Mouse (Mus musculus) heart, embryonic 10.5 days (tissue): ENCODE results near the gene Copb2. TPM values are rescaled to one million over a fixed set of nuclear protein-coding genes. Genes with fewer than 3 reads are reported as not detected.

Source experiments
- DNase-seq: peaks from one replicate; pipeline ENCODE4 v3.0.0-alpha.2; 2017; ENCODE audit warnings: low spot score
- H3K27ac ChIP-seq: fragments of 300-500 bp; sonication (generic); 2 replicates; pipeline ENCODE4 v1.5.1; 2016; ENCODE audit warnings: mild to moderate bottlenecking
- H3K27me3 ChIP-seq: fragments of 300-500 bp; sonication (generic); 2 replicates; pipeline ENCODE4 v1.6.1; 2016; ENCODE audit warnings: mild to moderate bottlenecking; ENCODE audit not compliant: poor library complexity, insufficient read depth, severe bottlenecking
- H3K36me3 ChIP-seq: fragments of 300-500 bp; sonication (generic); 2 replicates; pipeline ENCODE4 v1.6.1; 2016; ENCODE audit warnings: mild to moderate bottlenecking, moderate library complexity
- H3K4me1 ChIP-seq: fragments of 300-500 bp; sonication (generic); 2 replicates; pipeline ENCODE4 v1.6.1; 2016; ENCODE audit warnings: mild to moderate bottlenecking
- H3K4me3 ChIP-seq: fragments of 300-500 bp; sonication (generic); 2 replicates; pipeline ENCODE4 v1.5.1; 2016; ENCODE audit warnings: mild to moderate bottlenecking, moderate library complexity
- H3K9me3 ChIP-seq: fragments of 300-500 bp; sonication (generic); 2 replicates; pipeline ENCODE4 v1.6.1; 2016; ENCODE audit warnings: mild to moderate bottlenecking, moderate library complexity
- WGBS: fragments of 180-500 bp; shearing (Covaris S2); methylation state at CpG from one replicate; pipeline ENCODE4 v1.1.7; 2016; 5-methylcytosine and 5-hydroxymethylcytosine counted together
- polyA plus RNA-seq: library from polyadenylated mRNA; unstranded; fragments of >200 nt; fragmentation: Nextera tagmentation; extraction: Ambion mirVana; gene quantifications from 2 replicates; pipeline ENCODE4 v1.2.1, GENCODE M21; 2016

Gene Copb2
- polyA plus RNA-seq, 1 experiment from 2014 or later, result 167 TPM

DNA sequence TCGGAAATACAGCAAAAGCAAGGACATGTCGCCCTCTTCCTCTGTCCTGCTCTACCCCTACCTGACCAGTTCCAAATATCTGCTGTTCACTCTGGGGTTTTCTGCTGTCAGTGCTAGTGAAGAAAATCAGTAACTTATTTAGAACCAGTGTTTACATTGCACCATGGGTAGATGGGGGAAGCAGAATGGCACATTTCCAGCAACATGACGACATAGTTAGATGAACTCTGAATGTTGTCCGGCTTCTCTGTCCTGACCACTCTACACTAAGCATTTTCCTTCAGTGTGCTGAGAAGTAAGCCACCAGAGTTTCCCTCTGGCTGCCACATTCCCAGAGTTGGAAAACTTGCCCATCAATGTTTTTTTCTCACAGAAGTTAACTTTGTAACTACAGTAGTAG, 20.3 kb downstream of the Copb2 start:
- Histone ChIP-seq H3K27me3 (no peaks in the 10 kb centered on the region), H3K27ac (no peak overlapping the region), H3K4me1 (no peaks in the 10 kb centered on the region), H3K9me3 (no peaks in the 10 kb centered on the region), H3K36me3 (peaks cover 95% of the 10 kb centered on the region), H3K4me3 (no peak overlapping the region)
- DNase-seq, result no peak
- 93% methylated on average over 4 of the region's 4 CpGs for WGBS

DNA sequence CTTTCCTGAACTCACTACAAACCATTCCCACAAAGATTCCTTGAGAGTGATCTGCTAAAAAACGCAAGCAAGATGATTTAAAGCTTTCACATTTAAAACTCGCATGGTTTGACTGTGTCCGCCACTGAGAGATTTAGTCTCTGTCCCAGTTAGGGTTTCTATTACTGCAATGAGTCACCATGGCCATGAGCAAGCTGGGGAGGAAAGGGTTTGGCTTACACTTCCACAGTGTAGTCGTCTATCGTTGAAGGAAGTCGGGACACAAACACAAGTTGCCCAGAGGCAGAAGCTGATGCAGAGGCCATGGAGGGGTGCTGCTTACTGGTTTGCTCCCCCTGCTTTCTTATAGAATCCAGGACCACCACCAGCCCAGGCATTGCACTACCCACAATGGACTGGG, 36.6 kb downstream of the Copb2 start:
- Histone ChIP-seq H3K27me3 (no peaks in the 10 kb centered on the region), H3K4me1 (peaks cover 12% of the 10 kb centered on the region), H3K36me3 (peaks cover 36% of the 10 kb centered on the region), H3K4me3 (peak overlapping the region; percentile 84), H3K9me3 (no peaks in the 10 kb centered on the region), H3K27ac (no peak overlapping the region)
- 78% methylated on average over 6 of the region's 6 CpGs for WGBS
- DNase-seq, result no peak

DNA sequence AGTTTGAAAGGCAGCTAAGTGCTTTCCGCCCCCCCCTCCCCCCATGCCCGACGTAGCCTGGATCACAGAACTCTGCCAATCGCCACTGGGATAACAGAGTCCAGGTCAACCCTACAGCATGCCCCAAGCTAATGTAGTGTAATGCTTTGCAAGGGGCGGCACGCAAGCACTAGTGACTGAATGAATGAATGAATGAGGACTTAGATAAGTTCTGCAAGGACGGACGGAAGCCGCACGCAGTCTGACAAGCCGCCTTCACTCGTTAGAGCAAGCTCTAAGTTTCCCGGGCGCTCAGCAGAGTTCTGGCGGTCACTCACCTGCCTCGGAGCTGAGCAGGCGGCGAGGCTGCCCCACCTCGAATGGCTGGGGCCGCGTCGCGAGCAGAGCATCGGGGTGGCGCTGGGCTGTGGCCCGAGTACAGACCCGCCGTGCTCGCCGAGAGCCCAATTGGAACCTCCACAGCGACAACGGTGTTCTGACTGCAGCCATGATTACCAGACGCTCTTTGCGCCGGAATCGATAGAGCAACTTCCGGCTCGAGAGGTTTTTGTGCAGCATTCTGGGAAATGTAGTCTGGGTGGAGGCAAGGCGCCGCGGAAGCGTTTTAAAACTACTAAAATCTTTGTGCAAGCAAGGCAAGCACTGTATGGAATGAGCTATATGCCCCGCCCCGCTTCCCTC, 37.8 kb downstream of the Copb2 start, which contains the start of gene Mrps22:
TSS of gene Mrps22 (minus strand) at position 505 of the 681 bp plus-strand sequence.
- Histone ChIP-seq H3K4me1 (peaks cover 12% of the 10 kb centered on the region), H3K36me3 (peaks cover 25% of the 10 kb centered on the region), H3K27me3 (no peaks in the 10 kb centered on the region), H3K27ac (peak within 1 kb of the TSS; percentile 84), H3K4me3 (peak within 1 kb of the TSS; percentile 84), H3K9me3 (no peaks in the 10 kb centered on the region)
- peak; percentile 95 for DNase-seq
- WGBS, result under 1% methylated on average over 44 of the region's 44 CpGs

DNA sequence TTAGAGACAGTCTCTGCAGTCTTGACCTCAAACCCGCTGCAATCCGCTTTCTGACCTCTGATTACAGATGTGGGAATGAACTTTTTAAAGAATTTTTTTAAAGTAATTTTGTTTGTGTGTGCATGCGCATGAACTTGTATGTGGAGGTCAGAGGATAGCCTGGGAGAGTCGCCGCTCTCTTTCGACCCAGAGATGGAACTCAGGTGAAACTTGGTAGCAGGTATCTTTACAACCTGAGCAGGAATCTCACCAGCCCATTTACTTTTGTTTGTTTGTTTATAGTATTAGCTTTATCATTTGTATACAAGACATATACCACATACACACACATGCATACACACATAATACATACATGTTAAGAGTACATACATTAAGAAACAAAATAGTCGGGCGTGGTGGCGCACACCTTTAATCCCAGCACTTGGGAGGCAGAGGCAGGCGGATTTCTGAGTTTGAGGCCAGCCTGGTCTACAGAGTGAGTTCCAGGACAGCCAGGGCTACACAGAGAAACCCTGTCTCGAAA, 38.4 kb downstream of the Copb2 start:
- H3K36me3 ChIP-seq, result peaks cover 19% of the 10 kb centered on the region
- H3K4me3 ChIP-seq, result peak overlapping the region; percentile 84
- H3K4me1 ChIP-seq, result peaks cover 12% of the 10 kb centered on the region
- H3K27ac ChIP-seq, result peak overlapping the region; percentile 84
- 50% methylated on average over 11 of the region's 11 CpGs for WGBS
- H3K9me3 ChIP-seq, result no peaks in the 10 kb centered on the region
- no peak for DNase-seq
- H3K27me3 ChIP-seq, result no peaks in the 10 kb centered on the region

DNA sequence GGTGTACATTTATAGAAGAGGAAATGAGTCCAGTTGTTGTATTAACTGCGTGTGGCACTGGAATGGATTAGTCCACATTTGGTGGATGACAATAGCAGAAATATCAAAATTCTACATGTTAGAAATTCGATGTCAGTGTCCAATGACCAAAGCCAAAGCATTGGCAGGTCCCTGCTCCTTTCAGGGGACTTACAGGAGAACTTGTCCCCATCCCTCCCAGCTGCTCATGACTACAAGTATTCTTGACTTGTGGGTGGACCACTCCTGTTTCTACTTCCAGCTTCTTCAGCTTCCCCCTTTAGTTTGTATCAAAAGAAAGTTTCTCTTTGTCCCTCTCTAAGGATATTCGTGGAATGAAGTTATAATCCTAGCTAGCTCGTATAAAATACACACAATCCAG, 41.4 kb downstream of the Copb2 start:
- 62% methylated on average over 4 of the region's 4 CpGs for WGBS
- H3K27ac ChIP-seq, result no peak overlapping the region
- peaks cover 12% of the 10 kb centered on the region for H3K4me1 ChIP-seq
- no peaks in the 10 kb centered on the region for H3K9me3 ChIP-seq
- no peaks in the 10 kb centered on the region for H3K36me3 ChIP-seq
- H3K27me3 ChIP-seq, result no peaks in the 10 kb centered on the region; the same call in 1 of the 2 replicates
- DNase-seq, result peak; percentile 57
- H3K4me3 ChIP-seq, result no peak overlapping the region

DNA sequence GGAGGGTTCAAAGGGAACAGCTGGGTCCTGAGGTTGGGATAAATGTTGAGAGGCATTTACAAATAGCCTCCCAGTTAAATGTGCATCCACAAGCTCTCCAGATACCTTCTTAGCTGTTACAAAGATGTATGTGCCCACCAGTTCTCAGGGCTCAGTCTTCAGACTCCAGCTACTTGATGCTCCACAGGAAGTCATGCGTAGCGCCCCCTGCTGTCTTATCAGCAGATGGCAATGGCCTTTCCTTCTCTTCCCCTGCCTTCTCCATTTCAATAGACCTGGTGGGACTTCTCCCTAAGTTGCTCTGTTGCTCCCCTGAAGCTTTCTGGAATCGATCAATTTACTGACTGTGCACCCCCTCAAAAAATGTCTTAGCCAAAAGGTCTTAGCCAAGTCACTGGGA, 65.0 kb downstream of the Copb2 start:
- DNase-seq, result no peak
- peaks cover 29% of the 10 kb centered on the region for H3K27me3 ChIP-seq
- no peak overlapping the region for H3K27ac ChIP-seq
- no peak overlapping the region for H3K4me3 ChIP-seq
- WGBS, result 37% methylated on average over 3 of the region's 3 CpGs
- no peaks in the 10 kb centered on the region for H3K36me3 ChIP-seq
- H3K4me1 ChIP-seq, result no peaks in the 10 kb centered on the region
- no peaks in the 10 kb centered on the region for H3K9me3 ChIP-seq

DNA sequence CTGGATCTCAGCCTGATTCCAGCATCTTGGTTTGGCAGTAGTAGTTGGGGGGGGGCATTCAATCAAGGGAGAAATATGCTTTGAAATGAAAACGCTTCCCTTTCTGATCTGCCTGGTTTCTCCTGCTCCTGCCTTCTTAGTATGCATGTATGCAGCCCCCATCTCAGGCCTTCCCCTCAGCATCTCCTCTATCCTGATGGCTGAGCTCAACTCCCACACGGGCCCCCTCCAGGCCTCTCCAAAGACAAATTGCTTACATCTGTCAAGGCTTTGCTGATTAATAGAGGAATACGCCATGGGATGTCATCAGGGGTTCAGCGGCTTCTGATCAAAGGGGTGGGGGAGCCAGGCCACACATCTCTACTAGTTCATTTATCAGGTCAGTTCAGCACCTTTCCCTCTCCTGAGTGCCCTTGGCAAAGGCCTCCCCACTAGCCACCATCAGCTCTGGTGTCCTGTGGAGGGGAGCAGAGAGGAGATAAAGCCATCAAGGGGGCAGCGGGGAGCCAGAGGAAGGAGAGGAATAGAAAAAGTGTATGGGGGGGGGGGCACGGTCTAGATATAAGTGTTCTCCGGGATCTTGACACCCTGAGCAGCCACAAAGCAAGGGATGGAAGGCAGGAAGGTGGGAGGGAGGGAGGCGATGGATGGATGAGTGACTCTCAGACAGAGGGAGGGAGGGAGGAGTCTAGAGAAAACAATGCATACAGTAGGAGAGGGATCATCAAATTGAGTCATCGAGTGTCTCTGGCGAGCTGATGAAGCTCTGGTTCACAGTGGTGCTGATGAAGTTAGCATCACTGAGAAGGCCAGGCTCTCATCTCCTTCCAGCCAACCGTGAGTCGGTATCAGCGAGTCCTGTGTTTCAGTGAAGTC, 70.0 kb downstream of the Copb2 start:
- H3K9me3 ChIP-seq, result no peaks in the 10 kb centered on the region
- no peak for DNase-seq
- no peak overlapping the region for H3K27ac ChIP-seq
- no peaks in the 10 kb centered on the region for H3K4me1 ChIP-seq
- H3K27me3 ChIP-seq, result peaks cover 11% of the 10 kb centered on the region
- no peak overlapping the region for H3K4me3 ChIP-seq
- H3K36me3 ChIP-seq, result no peaks in the 10 kb centered on the region
- 62% methylated on average over 13 of the region's 13 CpGs for WGBS

Other genes with a start within 250 kb of the Copb2 start
- gene Rbp1, start 140.8 kb upstream of the Copb2 start, polyA plus RNA-seq, result 25.6 and 46.6 TPM in 2 replicates
- 0.60 and 1.9 TPM in 2 replicates for gene Rbp2, start 77.6 kb upstream of the Copb2 start, polyA plus RNA-seq
- 73.5 and 74.3 TPM in 2 replicates for gene Mrps22, start 37.9 kb downstream of the Copb2 start, polyA plus RNA-seq